Mouse (Mus musculus) embryonic fibroblast, embryonic 13.5 days (primary cell): ENCODE measurements around the gene Gtse1. TPM values are rescaled to one million over a fixed set of nuclear protein-coding genes. Genes with fewer than 3 reads are reported as not detected.
A peak's percentile ranks its signal among the peaks of the same experiment; 100 is the strongest.

Source experiments
- H3K27ac ChIP-seq: 2 replicates; pipeline ENCODE4 v1.5.1; 2012; ENCODE audit warnings: low read length, control low read depth, inconsistent platforms; ENCODE audit not compliant: insufficient read depth
- H3K4me1 ChIP-seq: 2 replicates; pipeline ENCODE4 v1.6.1; 2011; ENCODE audit warnings: low read length; ENCODE audit not compliant: control insufficient read depth, insufficient read depth
- H3K4me3 ChIP-seq: 2 replicates; pipeline ENCODE4 v1.5.1; 2011; ENCODE audit warnings: mild to moderate bottlenecking, control low read depth, low read length; ENCODE audit not compliant: insufficient read depth
- CTCF ChIP-seq: IDR thresholded peaks from 2 replicates; pipeline ENCODE4 v1.5.1; 2011; ENCODE audit warnings: mild to moderate bottlenecking, control low read depth, low read length, moderate library complexity, borderline replicate concordance; ENCODE audit not compliant: insufficient read depth
- POLR2A ChIP-seq: IDR thresholded peaks from 2 replicates; pipeline ENCODE4 v1.6.1; 2011; ENCODE audit warnings: low read depth, mild to moderate bottlenecking, control low read depth, low read length, moderate library complexity
- polyA plus RNA-seq: library from polyadenylated mRNA; stranded (reverse); fragments of >200 nt; gene quantifications from 2 replicates; pipeline ENCODE4 v1.2.4, GENCODE M21; 2011; ENCODE audit warnings: low read depth; ENCODE audit not compliant: missing spikeins, insufficient read length

Gtse1 gene
- polyA plus RNA-seq = 34.8 and 40.9 TPM in 2 replicates

- peak; percentile 92 for TF ChIP-seq POLR2A
- no peak for TF ChIP-seq CTCF
- Histone ChIP-seq H3K4me1 (0 out of 2 replicates have a peak, but pooled peaks cover 2% of the 10 kb centered on the region), H3K27ac (peak within 1 kb of the TSS; percentile 54), H3K4me3 (peak within 1 kb of the TSS; percentile 70)
Observed at GRCm38 (mm10) chr15:85859490-85860031, at the start of gene Gtse1. TSS of gene Gtse1 (plus strand) at chr15:85859745.

DNA sequence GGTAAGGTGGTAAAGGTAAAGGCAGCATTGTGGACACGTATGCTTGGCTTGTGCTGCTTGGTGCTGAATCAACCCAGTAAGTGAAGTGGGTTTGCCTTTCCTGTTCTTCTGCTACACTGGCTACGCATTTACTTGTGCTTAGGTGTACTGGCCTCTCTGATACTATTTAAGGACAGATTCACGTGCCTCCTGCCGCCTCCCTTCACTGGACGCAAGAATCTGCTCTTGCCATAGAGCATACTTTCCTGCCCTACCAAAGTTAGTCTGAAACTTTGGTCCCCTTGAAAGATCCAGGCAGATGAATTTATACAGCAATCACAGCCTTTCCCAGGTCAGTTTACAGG, 49.1 kb upstream of the Gtse1 start:
- Histone ChIP-seq H3K4me3 (peak overlapping the region; percentile 74), H3K27ac (no peak overlapping the region), H3K4me1 (0 out of 2 replicates have a peak, but pooled peaks cover 3% of the 10 kb centered on the region)
- TF ChIP-seq CTCF (no peak), POLR2A (no peak)

GRCm38 (mm10) chr15:85810806-85811521, 48.6 kb upstream of the Gtse1 start:
- Histone ChIP-seq H3K4me1 (0 out of 2 replicates have a peak, but pooled peaks cover 3% of the 10 kb centered on the region), H3K4me3 (peak overlapping the region; percentile 74), H3K27ac (no peak overlapping the region)
- TF ChIP-seq POLR2A (no peak), CTCF (no peak)

- H3K4me3 ChIP-seq = peak within 1 kb of the TSS; percentile 74
- peak within 1 kb of the TSS; percentile 29 for H3K27ac ChIP-seq
- TF ChIP-seq POLR2A (peak; percentile 95), CTCF (no peak)
- 0 out of 2 replicates have a peak, but pooled peaks cover 3% of the 10 kb centered on the region for H3K4me1 ChIP-seq
Observed at GRCm38 (mm10) chr15:85811535-85812277, 47.8 kb upstream of the Gtse1 start, which contains the start of gene Cdpf1. TSS of gene Cdpf1 (minus strand) at chr15:85811697.

GRCm38 (mm10) chr15:85813428-85813827, 46.1 kb upstream of the Gtse1 start:
- Histone ChIP-seq H3K4me3 (no peak overlapping the region), H3K4me1 (0 out of 2 replicates have a peak, but pooled peaks cover 3% of the 10 kb centered on the region), H3K27ac (no peak overlapping the region)
- TF ChIP-seq POLR2A (no peak), CTCF (no peak)

DNA sequence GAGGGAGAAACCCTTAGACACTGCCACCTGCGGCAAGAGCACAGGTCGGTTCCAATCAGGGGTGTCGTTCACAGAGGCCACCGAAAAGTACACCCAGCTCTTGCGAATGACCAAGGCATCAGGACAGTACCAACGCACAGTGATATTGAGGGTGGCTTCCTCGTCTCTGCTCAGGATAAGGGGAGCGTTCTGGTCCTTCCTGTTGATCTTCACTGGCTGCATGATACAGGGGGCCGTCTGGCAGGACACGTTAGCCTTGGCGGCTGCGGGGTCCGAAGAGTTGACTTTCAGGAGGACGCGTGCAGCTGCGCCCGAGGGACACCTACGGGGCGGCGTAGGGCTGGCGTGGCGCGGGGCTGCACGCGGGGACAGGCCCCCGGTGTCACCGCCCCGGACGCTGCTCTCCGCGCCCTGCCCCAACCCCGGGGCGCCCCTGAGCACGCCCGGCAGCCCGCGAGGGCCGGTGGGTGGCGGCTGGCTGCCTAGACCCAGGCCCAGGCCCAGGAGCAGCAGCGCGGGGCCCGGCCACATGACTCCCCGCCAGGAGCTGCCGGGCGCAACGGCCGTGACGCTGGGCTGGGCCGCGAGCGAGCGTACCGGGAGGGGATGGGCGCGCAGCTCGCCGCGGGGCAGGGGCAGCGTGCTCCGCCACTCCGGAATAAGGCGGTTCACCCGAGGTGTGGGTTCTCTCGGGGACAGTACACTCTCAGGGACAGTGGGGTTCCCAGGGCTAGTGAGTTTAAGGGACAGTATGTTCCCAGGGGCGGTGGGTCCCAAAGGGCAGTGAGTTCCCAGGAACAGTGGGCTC, 38.1 kb upstream of the Gtse1 start, which contains the start of gene Pkdrej:
Gene Pkdrej (minus strand): TSS at position 532 of the 808 bp plus-strand sequence.
- Histone ChIP-seq H3K4me3 (peak within 1 kb of the TSS; percentile 19; the same call in 1 of the 2 replicates), H3K4me1 (no peaks in the 10 kb centered on the region), H3K27ac (no peak within 1 kb of the TSS)
- no peak for TF ChIP-seq POLR2A
- no peak for TF ChIP-seq CTCF

- no peak for TF ChIP-seq CTCF
- TF ChIP-seq POLR2A = no peak
- no peak overlapping the region for H3K27ac ChIP-seq
Observed at GRCm38 (mm10) chr15:85822011-85822359, 37.6 kb upstream of the Gtse1 start.

GRCm38 (mm10) chr15:85826676-85827075, 32.9 kb upstream of the Gtse1 start:
- H3K4me3 ChIP-seq = no peak overlapping the region
- TF ChIP-seq CTCF (no peak), POLR2A (no peak)
- H3K27ac ChIP-seq = no peak overlapping the region
- H3K4me1 ChIP-seq = no peaks in the 10 kb centered on the region

More at GRCm38 (mm10) chr15:85822011-85822359, 37.6 kb upstream of the Gtse1 start:
- Histone ChIP-seq H3K4me3 (peak overlapping the region; percentile 19; the same call in 1 of the 2 replicates), H3K4me1 (no peaks in the 10 kb centered on the region)

DNA sequence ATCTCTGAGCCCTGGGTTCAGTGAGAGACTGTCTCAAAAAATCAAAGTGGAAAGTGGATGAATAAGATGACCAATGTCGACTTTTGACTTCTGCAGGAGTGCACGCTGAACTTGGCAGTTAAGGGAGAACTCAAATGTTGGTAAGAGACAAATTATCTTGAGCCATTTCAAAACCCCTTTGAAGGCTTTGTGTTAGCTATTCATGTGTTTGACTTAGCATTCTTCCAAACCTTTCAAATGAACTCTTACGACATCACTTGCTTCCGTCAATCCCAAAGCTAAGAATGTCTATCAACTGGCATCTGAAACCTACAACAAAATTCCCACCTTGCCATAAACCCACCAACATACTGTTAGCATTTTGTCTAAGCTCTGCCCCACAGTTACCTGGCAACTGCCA, 31.5 kb upstream of the Gtse1 start:
- Histone ChIP-seq H3K4me3 (no peak overlapping the region), H3K4me1 (no peaks in the 10 kb centered on the region), H3K27ac (no peak overlapping the region)
- TF ChIP-seq CTCF (no peak), POLR2A (no peak)
